Mouse (Mus musculus) megakaryocyte, embryonic 14.5 days (primary cell): ENCODE data around the gene Gng4.

ENCODE experiments used
- FLI1 ChIP-seq: IDR thresholded peaks from 2 replicates; pipeline ENCODE4 v1.6.1; 2012; ENCODE audit warnings: low read length, inconsistent platforms, mixed read lengths
- GATA1 ChIP-seq: IDR thresholded peaks from 3 replicates; pipeline ENCODE4 v1.6.1; 2012; ENCODE audit warnings: mixed read lengths, low read length, inconsistent platforms, borderline replicate concordance

GRCm38 (mm10) chr13:13780271-13780670 is 3.6 kb upstream of the Gng4 start:
- TF ChIP-seq GATA1 (no peak), FLI1 (no peak)
